Mouse (Mus musculus) adrenal gland, adult 10 weeks (tissue): Measurements from ENCODE around the gene Olfr750. TPM values are rescaled to one million over a fixed set of nuclear protein-coding genes. Genes with fewer than 3 reads are reported as not detected.

Experiments used
- polyA plus RNA-seq: library from polyadenylated mRNA; stranded (reverse); fragments of 350-450 nt; fragmentation: Illumina TruSeq; extraction: RNeasy Lipid Tissue Mini Kit (QIAGEN cat#74804); gene quantifications from one replicate; pipeline ENCODE4 v1.2.3, GENCODE M21; 2014; ENCODE audit warnings: low read depth, low replicate concordance

The Olfr750 gene
- not detected for polyA plus RNA-seq

GRCm38 (mm10) chr14:51074335-51074734 lies at the start of gene Olfr750:
TSS of gene Olfr750 (minus strand) at chr14:51074435.

GRCm38 (mm10) chr14:51113916-51114560 lies 39.8 kb upstream of the Olfr750 start, which contains the start of gene Eddm3b:
TSS of gene Eddm3b (plus strand) at chr14:51114426.

GRCm38 (mm10) chr14:51090921-51091900 lies 17.0 kb upstream of the Olfr750 start, which contains the start of the genes Rnase4 and Ang:
TSS of gene Rnase4 (plus strand) at chr14:51091077.
TSS of gene Ang (plus strand) at chr14:51091150.

GRCm38 (mm10) chr14:51057401-51057831 lies 16.8 kb downstream of the Olfr750 start, which contains the start of gene Rnase12:
TSS of gene Rnase12 (minus strand) at chr14:51057661.

GRCm38 (mm10) chr14:51050063-51050462 lies 24.2 kb downstream of the Olfr750 start, which contains the start of gene Rnase11:
TSS of gene Rnase11 (minus strand) at chr14:51050163.

GRCm38 (mm10) chr14:51041769-51042168 lies 32.5 kb downstream of the Olfr750 start, which contains the start of gene Rnase9:
TSS of gene Rnase9 (minus strand) at chr14:51041869.

Other genes starting within 250 kb of the Olfr750 start
- 11.6 TPM for gene Tep1, start 203.9 kb downstream of the Olfr750 start, polyA plus RNA-seq
- gene Klhl33, start 176.9 kb downstream of the Olfr750 start, polyA plus RNA-seq = 1.8 TPM
- 12.5 TPM for gene Osgep, start 149.5 kb downstream of the Olfr750 start, polyA plus RNA-seq
- gene Apex1, start 149.5 kb downstream of the Olfr750 start, polyA plus RNA-seq = 28.1 TPM
- 19.0 TPM for gene Pip4p1, start 143.6 kb downstream of the Olfr750 start, polyA plus RNA-seq
- gene Pnp, start 143.4 kb downstream of the Olfr750 start, polyA plus RNA-seq = 56.6 TPM
- gene Gm49342, start 129.9 kb downstream of the Olfr750 start, polyA plus RNA-seq = not detected
- 0.52 TPM for gene Pnp2, start 118.4 kb downstream of the Olfr750 start, polyA plus RNA-seq
- gene Rnase10, start 66.7 kb downstream of the Olfr750 start, polyA plus RNA-seq = 0.52 TPM
- not detected for gene Rnase9, start 32.6 kb downstream of the Olfr750 start, polyA plus RNA-seq
- gene Rnase11, start 24.3 kb downstream of the Olfr750 start, polyA plus RNA-seq = not detected
- gene Rnase12, start 16.8 kb downstream of the Olfr750 start, polyA plus RNA-seq = not detected
- 152 TPM for gene Rnase4, start 16.6 kb upstream of the Olfr750 start, polyA plus RNA-seq
- 0.76 TPM for gene Ang, start 16.7 kb upstream of the Olfr750 start, polyA plus RNA-seq
- not detected for gene Eddm3b, start 40.0 kb upstream of the Olfr750 start, polyA plus RNA-seq
- gene Rnase6, start 49.5 kb upstream of the Olfr750 start, polyA plus RNA-seq = 2.6 TPM
- gene Rnase1, start 72.3 kb upstream of the Olfr750 start, polyA plus RNA-seq = 1.1 TPM
- not detected for gene Rnase2b, start 87.8 kb upstream of the Olfr750 start, polyA plus RNA-seq
- not detected for gene Ang2, start 124.7 kb upstream of the Olfr750 start, polyA plus RNA-seq
- gene Ear14, start 129.0 kb upstream of the Olfr750 start, polyA plus RNA-seq = not detected
- not detected for gene Rnase2a, start 181.7 kb upstream of the Olfr750 start, polyA plus RNA-seq